Mouse (Mus musculus): ENCODE data around the gene Ppcs. TPM values are rescaled to one million over a fixed set of nuclear protein-coding genes. Genes with fewer than 3 reads are reported as not detected.

Gene Ppcs
- polyA plus RNA-seq, 1 experiment, result 9.9 TPM

DNA sequence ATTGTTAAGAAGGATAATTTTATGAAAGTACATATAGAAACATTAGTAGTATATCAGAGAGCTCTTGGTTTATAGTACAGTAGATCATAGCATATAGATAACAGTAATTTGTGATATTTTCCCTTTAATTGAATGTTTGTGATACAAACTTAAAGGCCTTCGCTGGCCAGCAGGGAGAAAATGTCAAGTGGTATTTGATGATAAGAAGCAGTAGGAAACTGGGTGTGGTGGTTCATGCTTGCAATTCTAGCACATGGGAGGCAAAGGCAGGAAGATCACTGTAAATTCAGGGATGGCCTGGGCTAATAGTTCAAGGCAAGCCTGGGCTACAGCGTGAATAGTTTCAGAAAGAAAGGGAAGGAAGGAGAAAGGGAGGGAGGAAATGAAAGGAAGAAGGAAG, 2.9 kb upstream of the Ppcs start:
- H3K4me1 ChIP-seq (ENCODE audit: control insufficient read depth, insufficient read depth, low read length), result peaks cover 7% of the 10 kb centered on the region
- no peak overlapping the region for H3K4me3 ChIP-seq (replicated peaks; ENCODE audit: extremely low read depth, low read depth, low read length)
- no peak for TF ChIP-seq CTCF (IDR thresholded peaks at IDR 0.05; ENCODE audit: insufficient read depth, low read length)
- TF ChIP-seq POLR2A (IDR thresholded peaks at IDR 0.05; ENCODE audit: borderline replicate concordance, extremely low read depth, low read depth, low read length), result no peak
- 54% methylated on average over 2 of the region's 2 CpGs for WGBS
- no peak for DNase-seq

DNA sequence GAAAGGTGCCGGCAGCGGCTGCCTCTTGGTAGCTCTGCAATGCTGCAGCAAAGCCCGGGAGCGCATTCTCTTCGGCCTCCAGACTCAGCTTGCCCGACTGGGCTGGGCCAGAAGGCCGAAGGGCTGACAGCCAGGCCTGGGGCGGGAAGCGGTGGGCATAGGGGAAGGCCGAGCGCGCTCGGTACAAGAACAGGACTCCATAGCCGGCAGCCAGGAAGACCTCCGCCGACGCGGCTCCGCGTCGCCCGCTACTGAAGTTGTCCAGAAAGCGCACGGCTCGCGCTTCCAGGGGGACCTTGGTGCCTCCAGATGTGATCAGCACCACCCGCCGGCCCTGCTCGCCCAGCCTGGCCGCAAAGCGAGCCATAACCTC, 313 bp downstream of the Ppcs start:
- Histone ChIP-seq H3K4me1 (ENCODE audit: control insufficient read depth, insufficient read depth, low read length) (peaks cover 7% of the 10 kb centered on the region), H3K4me3 (replicated peaks; ENCODE audit: extremely low read depth, low read depth, low read length) (peak overlapping the region; percentile 78)
- under 1% methylated on average over 31 of the region's 31 CpGs for WGBS
- TF ChIP-seq POLR2A (IDR thresholded peaks at IDR 0.05; ENCODE audit: borderline replicate concordance, extremely low read depth, low read depth, low read length) (no peak), CTCF (IDR thresholded peaks at IDR 0.05; ENCODE audit: insufficient read depth, low read length) (no peak)
- no peak for DNase-seq

DNA sequence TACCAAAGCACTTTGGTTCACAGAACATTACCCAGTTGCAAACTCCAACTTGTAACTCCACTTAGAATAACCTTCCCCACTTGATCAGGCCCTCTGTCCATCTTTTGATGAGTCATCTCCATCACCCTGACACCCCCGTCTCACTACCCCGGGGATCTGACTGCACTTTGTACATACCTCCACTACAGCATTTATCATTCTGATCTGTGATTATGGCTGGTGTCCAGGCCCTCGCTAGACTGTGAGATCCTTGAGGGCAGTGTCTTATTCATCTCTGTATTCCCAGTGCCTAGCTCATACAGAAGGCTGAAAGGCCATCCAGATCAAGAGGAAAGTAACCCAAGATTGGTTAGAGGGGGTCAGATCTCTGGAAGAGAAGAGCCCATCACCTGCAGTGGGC, 1.0 kb downstream of the Ppcs start:
- Histone ChIP-seq H3K4me1 (ENCODE audit: control insufficient read depth, insufficient read depth, low read length) (peaks cover 7% of the 10 kb centered on the region), H3K4me3 (replicated peaks; ENCODE audit: extremely low read depth, low read depth, low read length) (no peak overlapping the region)
- TF ChIP-seq CTCF (IDR thresholded peaks at IDR 0.05; ENCODE audit: insufficient read depth, low read length) (no peak), POLR2A (IDR thresholded peaks at IDR 0.05; ENCODE audit: borderline replicate concordance, extremely low read depth, low read depth, low read length) (no peak)
- DNase-seq, result no peak
- 44% methylated on average over 3 of the region's 3 CpGs for WGBS

DNA sequence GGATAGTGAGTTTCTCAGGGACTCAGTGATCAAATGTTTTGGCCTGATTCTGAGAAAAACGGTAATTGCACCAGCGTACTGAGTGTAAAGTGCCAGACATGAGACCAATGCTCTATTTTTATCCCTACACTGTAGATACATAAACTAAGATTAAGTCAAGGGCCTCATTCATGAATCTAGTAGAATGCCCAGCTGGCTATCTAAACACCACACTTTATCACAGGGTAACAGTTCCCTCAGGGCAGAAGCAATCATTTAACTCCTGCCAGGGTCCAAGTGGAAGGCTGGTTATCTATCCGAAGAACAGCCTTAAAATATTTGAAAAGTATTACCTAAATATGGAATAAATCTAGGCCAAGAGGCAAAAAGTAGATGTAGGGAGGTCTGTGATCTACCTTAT, 4.3 kb downstream of the Ppcs start:
- DNase-seq, result no peak
- no peak overlapping the region for H3K4me3 ChIP-seq (replicated peaks; ENCODE audit: extremely low read depth, low read depth, low read length)
- no peak for TF ChIP-seq POLR2A (IDR thresholded peaks at IDR 0.05; ENCODE audit: borderline replicate concordance, extremely low read depth, low read depth, low read length)
- no peak for TF ChIP-seq CTCF (IDR thresholded peaks at IDR 0.05; ENCODE audit: insufficient read depth, low read length)
- WGBS, result 87% methylated on average over 3 of the region's 3 CpGs
- peaks cover 10% of the 10 kb centered on the region for H3K4me1 ChIP-seq (ENCODE audit: control insufficient read depth, insufficient read depth, low read length)

DNA sequence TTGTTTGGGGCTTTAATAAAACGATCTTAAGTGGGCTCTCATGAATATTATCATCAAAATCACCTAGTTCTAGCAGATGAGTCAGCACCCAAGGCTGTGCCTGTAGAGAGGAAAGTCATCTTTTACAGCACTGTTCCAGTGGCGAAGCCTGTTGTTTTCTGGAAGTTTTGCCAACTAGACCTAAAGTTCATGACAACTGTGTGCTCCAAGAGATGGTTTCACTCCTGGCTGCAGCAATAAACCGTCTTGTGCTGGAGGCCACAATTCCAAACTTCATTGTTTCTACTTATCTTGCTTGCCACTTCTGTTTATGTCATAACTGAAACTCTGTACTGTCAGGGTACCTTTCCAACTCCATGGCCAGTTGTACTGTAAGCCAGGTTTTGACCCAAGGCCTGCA, 5.0 kb downstream of the Ppcs start:
- Histone ChIP-seq H3K4me1 (ENCODE audit: control insufficient read depth, insufficient read depth, low read length) (peaks cover 8% of the 10 kb centered on the region), H3K4me3 (replicated peaks; ENCODE audit: extremely low read depth, low read depth, low read length) (no peak overlapping the region)
- TF ChIP-seq POLR2A (IDR thresholded peaks at IDR 0.05; ENCODE audit: borderline replicate concordance, extremely low read depth, low read depth, low read length) (no peak), CTCF (IDR thresholded peaks at IDR 0.05; ENCODE audit: insufficient read depth, low read length) (no peak)
- WGBS, result 68% methylated on average over 3 of the region's 3 CpGs
- no peak for DNase-seq

DNA sequence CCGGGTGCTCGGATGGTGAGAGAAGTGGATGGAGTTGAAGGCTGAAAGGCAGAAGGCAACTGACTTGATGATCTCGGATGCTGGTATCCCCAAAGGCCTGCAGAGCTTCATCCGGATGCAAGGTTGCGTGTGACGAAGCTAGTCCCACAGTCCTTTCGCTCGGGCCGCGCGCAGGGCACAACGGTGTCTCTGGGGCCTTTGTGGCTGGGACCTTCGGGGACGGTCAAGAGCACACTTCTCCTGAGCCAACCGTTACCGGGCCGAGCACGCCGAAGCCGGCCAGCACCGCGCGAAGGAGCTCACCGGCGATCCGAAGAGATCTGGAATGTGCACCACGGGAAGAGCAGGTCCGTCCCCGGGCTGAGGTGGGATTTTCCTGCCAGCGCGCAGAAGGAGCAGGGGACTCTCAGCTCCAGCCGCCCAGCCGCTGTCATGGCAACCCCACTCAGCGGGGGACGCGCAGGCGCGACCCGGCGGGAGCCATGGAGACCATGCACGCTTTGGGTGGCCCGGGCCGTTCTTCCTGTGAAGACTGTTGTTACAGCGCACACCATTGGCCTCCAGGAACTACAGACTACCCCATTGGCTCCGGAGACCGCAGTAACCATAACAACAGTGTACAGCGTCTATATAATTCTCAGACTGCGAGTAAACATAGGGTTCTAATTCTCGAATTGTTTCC, 7.0 kb downstream of the Ppcs start, which contains the start of gene Ccdc30:
TSS of gene Ccdc30 (minus strand) at position 450 of the 682 bp plus-strand sequence.
- 1% methylated on average over 49 of the region's 49 CpGs for WGBS
- peaks cover 4% of the 10 kb centered on the region for H3K4me1 ChIP-seq (ENCODE audit: control insufficient read depth, insufficient read depth, low read length)
- DNase-seq, result peak; percentile 79
- peak within 1 kb of the TSS; percentile 65 for H3K4me3 ChIP-seq (replicated peaks; ENCODE audit: extremely low read depth, low read depth, low read length)
- TF ChIP-seq CTCF (IDR thresholded peaks at IDR 0.05; ENCODE audit: insufficient read depth, low read length) (no peak), POLR2A (IDR thresholded peaks at IDR 0.05; ENCODE audit: borderline replicate concordance, extremely low read depth, low read depth, low read length) (no peak)

DNA sequence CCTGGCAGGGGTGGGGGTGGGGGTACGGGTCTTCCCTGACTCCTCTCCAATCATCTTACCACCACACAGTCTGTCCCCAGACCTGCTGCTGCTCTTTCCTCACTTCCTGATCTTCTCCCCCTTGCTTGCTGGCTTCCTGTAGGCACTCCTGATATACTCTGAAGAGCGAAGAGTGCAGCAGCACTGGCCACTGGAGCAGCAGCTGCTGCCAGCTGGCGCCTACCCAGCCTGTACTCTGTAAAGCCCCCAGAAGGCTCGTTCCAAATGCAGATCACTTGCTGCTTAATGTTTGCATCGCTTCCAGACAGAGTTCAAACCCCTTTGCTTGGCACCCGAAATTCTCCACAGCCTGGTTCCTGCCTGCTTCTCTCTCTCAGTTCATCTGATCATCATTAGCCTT, 9.4 kb downstream of the Ppcs start:
- Histone ChIP-seq H3K4me1 (ENCODE audit: control insufficient read depth, insufficient read depth, low read length) (peaks cover 4% of the 10 kb centered on the region), H3K4me3 (replicated peaks; ENCODE audit: extremely low read depth, low read depth, low read length) (no peak overlapping the region)
- no peak for TF ChIP-seq POLR2A (IDR thresholded peaks at IDR 0.05; ENCODE audit: borderline replicate concordance, extremely low read depth, low read depth, low read length)
- TF ChIP-seq CTCF (IDR thresholded peaks at IDR 0.05; ENCODE audit: insufficient read depth, low read length), result no peak
- no peak for DNase-seq
- 58% methylated on average over 6 of the region's 6 CpGs for WGBS

DNA sequence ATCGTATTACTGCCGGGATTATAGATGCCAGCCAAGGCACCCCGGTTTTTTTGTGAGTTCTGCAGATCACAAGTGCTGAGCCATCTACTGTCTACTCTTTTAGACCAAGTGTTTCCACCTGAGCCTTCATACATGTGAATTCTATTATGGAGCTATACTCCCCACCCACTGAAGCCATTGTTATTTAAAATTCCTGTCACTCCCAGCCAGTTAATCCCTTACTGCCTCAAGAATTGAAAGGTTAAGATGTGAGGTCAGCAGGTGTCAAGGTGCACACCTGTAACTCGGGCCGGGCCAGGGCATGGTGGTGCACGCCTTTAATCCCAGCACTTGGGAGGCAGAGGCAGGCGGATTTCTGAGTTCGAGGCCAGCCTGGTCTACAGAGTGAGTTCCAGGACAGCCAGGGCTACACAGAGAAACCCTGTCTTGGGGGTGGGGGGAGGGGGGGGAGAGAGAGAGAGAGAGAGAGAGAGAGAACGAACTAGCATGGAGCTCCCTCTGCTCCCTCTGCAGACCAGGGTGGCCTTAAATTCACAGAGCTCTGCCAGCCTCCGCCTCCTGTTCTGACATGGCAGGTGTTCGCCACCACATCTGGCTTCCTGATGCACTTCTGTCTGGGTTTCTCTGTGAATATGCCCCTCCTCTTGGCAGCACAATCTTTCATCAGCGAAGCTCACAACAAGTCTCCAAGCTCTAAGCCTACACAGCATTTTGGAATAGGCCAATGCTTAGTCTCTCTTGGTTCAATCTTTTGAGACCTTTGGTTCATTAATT, 10.2 kb downstream of the Ppcs start:
- Histone ChIP-seq H3K4me1 (ENCODE audit: control insufficient read depth, insufficient read depth, low read length) (peaks cover 4% of the 10 kb centered on the region), H3K4me3 (replicated peaks; ENCODE audit: extremely low read depth, low read depth, low read length) (no peak overlapping the region)
- DNase-seq, result no peak
- WGBS, result 75% methylated on average over 12 of the region's 12 CpGs
- TF ChIP-seq POLR2A (IDR thresholded peaks at IDR 0.05; ENCODE audit: borderline replicate concordance, extremely low read depth, low read depth, low read length) (no peak), CTCF (IDR thresholded peaks at IDR 0.05; ENCODE audit: insufficient read depth, low read length) (no peak)

DNA sequence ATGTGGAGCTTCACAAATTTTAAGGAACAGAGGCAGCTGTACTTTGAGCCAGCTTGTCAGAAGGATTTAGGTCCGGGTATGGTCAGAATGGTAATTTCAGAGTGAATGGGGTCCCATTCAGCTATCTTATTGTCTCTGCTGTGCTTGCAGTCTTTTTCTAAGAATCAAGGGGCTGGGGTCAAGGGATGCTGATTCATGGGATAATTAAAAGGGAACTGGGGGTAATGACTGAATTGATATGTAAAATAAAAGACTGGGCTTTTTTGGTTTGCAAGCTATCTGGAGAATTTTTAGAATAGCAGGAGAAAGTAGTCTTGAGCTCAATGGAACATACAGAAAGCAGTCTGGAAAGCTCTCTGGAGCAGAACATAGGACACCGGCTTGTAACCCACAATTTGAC, 18.8 kb downstream of the Ppcs start:
- TF ChIP-seq CTCF (IDR thresholded peaks at IDR 0.05; ENCODE audit: insufficient read depth, low read length) (no peak), POLR2A (IDR thresholded peaks at IDR 0.05; ENCODE audit: borderline replicate concordance, extremely low read depth, low read depth, low read length) (no peak)
- H3K4me1 ChIP-seq (ENCODE audit: control insufficient read depth, insufficient read depth, low read length), result no peaks in the 10 kb centered on the region
- whole genome bisulfite sequencing, result 95% methylated on average over 2 of the region's 2 CpGs
- H3K4me3 ChIP-seq (replicated peaks; ENCODE audit: extremely low read depth, low read depth, low read length), result no peak overlapping the region
- no peak for DNase-seq

DNA sequence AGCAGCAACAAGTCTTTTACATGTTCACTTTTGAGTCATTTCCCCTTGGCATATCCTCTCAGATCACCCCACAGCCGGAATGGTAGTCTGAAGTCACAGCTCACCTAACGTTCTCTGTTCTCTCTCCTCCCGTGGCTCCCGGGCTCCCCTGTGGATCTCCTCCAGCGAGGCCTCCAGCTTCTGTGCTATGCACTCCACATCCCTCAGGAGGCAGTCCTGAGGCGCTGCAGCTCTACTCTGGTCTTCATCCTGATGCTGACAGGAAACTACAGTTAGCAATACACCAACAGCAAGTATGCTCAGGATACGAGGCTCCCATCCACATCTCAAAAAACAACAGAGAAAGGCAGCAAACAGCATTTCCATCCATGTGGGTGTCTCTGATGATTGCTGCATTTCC, 21.3 kb downstream of the Ppcs start:
- no peak for TF ChIP-seq POLR2A (IDR thresholded peaks at IDR 0.05; ENCODE audit: borderline replicate concordance, extremely low read depth, low read depth, low read length)
- no peak for TF ChIP-seq CTCF (IDR thresholded peaks at IDR 0.05; ENCODE audit: insufficient read depth, low read length)
- DNase-seq, result no peak

More for the DNA sequence above, 21.3 kb downstream of the Ppcs start:
- Histone ChIP-seq H3K4me3 (replicated peaks; ENCODE audit: extremely low read depth, low read depth, low read length) (no peak overlapping the region), H3K4me1 (ENCODE audit: control insufficient read depth, insufficient read depth, low read length) (no peaks in the 10 kb centered on the region)
- 56% methylated on average over 7 of the region's 7 CpGs for WGBS

Data from lung, adult 2 months (tissue).